Mouse (Mus musculus) lung, postnatal 14 days (tissue): ENCODE results near the gene Dlg5.

Experiments
- DNase-seq: peaks from one replicate; pipeline ENCODE4 v3.0.0; 2021

Dlg5 gene

GRCm38 (mm10) chr14:24232641-24233633 is 12.8 kb downstream of the Dlg5 start:
- no peak for DNase-seq

GRCm38 (mm10) chr14:24228549-24228948 is 17.2 kb downstream of the Dlg5 start:
- DNase-seq, result no peak

- no peak for DNase-seq
These were observed 18.7 kb downstream of the Dlg5 start for GRCm38 (mm10) chr14:24227015-24227414.

GRCm38 (mm10) chr14:24226344-24226743 is 19.4 kb downstream of the Dlg5 start:
- no peak for DNase-seq

GRCm38 (mm10) chr14:24222759-24223158 is 23.0 kb downstream of the Dlg5 start:
- no peak for DNase-seq

- DNase-seq, result no peak
These were observed 23.4 kb downstream of the Dlg5 start for GRCm38 (mm10) chr14:24222273-24222672.

GRCm38 (mm10) chr14:24217362-24217722 is 28.4 kb downstream of the Dlg5 start:
- no peak for DNase-seq

- DNase-seq, result no peak
These were observed 28.9 kb downstream of the Dlg5 start for GRCm38 (mm10) chr14:24216678-24217361.

GRCm38 (mm10) chr14:24216064-24216463 is 29.7 kb downstream of the Dlg5 start:
- DNase-seq, result no peak

GRCm38 (mm10) chr14:24214436-24214835 is 31.3 kb downstream of the Dlg5 start:
- DNase-seq, result no peak

- DNase-seq, result no peak
These were observed 32.4 kb downstream of the Dlg5 start for GRCm38 (mm10) chr14:24213336-24213735.

- DNase-seq, result no peak
These were observed 32.9 kb downstream of the Dlg5 start for GRCm38 (mm10) chr14:24212861-24213260.

GRCm38 (mm10) chr14:24207360-24207752 is 38.4 kb downstream of the Dlg5 start:
- no peak for DNase-seq

GRCm38 (mm10) chr14:24206736-24207359 is 38.9 kb downstream of the Dlg5 start:
- DNase-seq, result no peak

GRCm38 (mm10) chr14:24206314-24206713 is 39.4 kb downstream of the Dlg5 start:
- DNase-seq, result no peak

GRCm38 (mm10) chr14:24205281-24205871 is 40.3 kb downstream of the Dlg5 start:
- DNase-seq, result no peak

- DNase-seq, result no peak
These were observed 42.5 kb downstream of the Dlg5 start for GRCm38 (mm10) chr14:24203210-24203609.

GRCm38 (mm10) chr14:24200771-24201170 is 44.9 kb downstream of the Dlg5 start:
- DNase-seq, result no peak

GRCm38 (mm10) chr14:24199732-24200131 is 46.0 kb downstream of the Dlg5 start:
- DNase-seq, result no peak

GRCm38 (mm10) chr14:24197865-24198264 is 47.9 kb downstream of the Dlg5 start:
- DNase-seq, result no peak

- DNase-seq, result peak; percentile 33
These were observed 48.8 kb downstream of the Dlg5 start for GRCm38 (mm10) chr14:24196947-24197346.

- no peak for DNase-seq
These were observed 55.6 kb downstream of the Dlg5 start for GRCm38 (mm10) chr14:24190131-24190530.

- DNase-seq, result no peak
These were observed 56.1 kb downstream of the Dlg5 start for GRCm38 (mm10) chr14:24189598-24189997.
